Mouse (Mus musculus): ENCODE measurements at regions not wholly inside any gene's neighbourhood (a gene's known extent, or its start where the extent isn't known, plus 50 kb on each side); places are given as distances from the start of the nearest gene placed in this dataset.

GRCm38 (mm10) chr13:107661414-107661813, 382.8 kb upstream of the Smim15 start:
- TF ChIP-seq CTCF (IDR thresholded peaks at IDR 0.05 in 2 of 3, conservative IDR thresholded peaks at IDR 0.05 in 1 of 3; ENCODE audit: control insufficient read depth in 1 of 3, insufficient read depth in 1 of 3, low read depth in 2 of 3, low read length in 3 of 3, poor library complexity in 1 of 3, severe bottlenecking in 1 of 3): no peak
- no peak for TF ChIP-seq POLR2A (IDR thresholded peaks at IDR 0.05; ENCODE audit: control insufficient read depth in 1 of 2, insufficient read depth in 1 of 2, low read depth in 1 of 2, low read length in 2 of 2, poor library complexity in 1 of 2)
